Mouse (Mus musculus) embryonic facial prominence, embryonic 12.5 days (tissue): ENCODE measurements around the gene Gm21820. TPM values are rescaled to one million over a fixed set of nuclear protein-coding genes. Genes with fewer than 3 reads are reported as not detected.
"Not testable (repeated sequence)": the region's sequence is repeated elsewhere in the genome, so short reads cannot be mapped to it uniquely, and the experiment has no call there.

Experiments used
- ATAC-seq: fragments of 200-750 bp; cut with Nextera tagmentation; 2 replicates; pipeline ENCODE4 v1.8.0; 2017; ENCODE audit not compliant: insufficient number of reproducible peaks, insufficient read depth, low FRiP score, low TSS enrichment
- H3K27ac ChIP-seq: fragments of 300-500 bp; sonication (generic); 2 replicates; pipeline ENCODE4 v1.5.1; 2016; ENCODE audit warnings: mild to moderate bottlenecking
- H3K27me3 ChIP-seq: fragments of 300-500 bp; sonication (generic); 2 replicates; pipeline ENCODE4 v1.6.1; 2016; ENCODE audit warnings: mild to moderate bottlenecking, moderate library complexity
- H3K36me3 ChIP-seq: fragments of 300-500 bp; sonication (generic); 2 replicates; pipeline ENCODE4 v1.6.1; 2016; ENCODE audit warnings: mild to moderate bottlenecking
- H3K4me1 ChIP-seq: fragments of 300-500 bp; sonication (generic); 2 replicates; pipeline ENCODE4 v1.6.1; 2016
- H3K4me2 ChIP-seq: fragments of 300-500 bp; sonication (generic); replicated peaks from 2 replicates; pipeline ENCODE4 v1.6.1; 2016; ENCODE audit warnings: mild to moderate bottlenecking, moderate library complexity
- H3K4me3 ChIP-seq: fragments of 300-500 bp; sonication (generic); 2 replicates; pipeline ENCODE4 v1.5.1; 2016; ENCODE audit warnings: mild to moderate bottlenecking
- H3K9ac ChIP-seq: fragments of 300-500 bp; sonication (generic); 2 replicates; pipeline ENCODE4 v1.6.1; 2016; ENCODE audit warnings: mild to moderate bottlenecking, moderate library complexity
- H3K9me3 ChIP-seq: fragments of 300-500 bp; sonication (generic); 2 replicates; pipeline ENCODE4 v1.6.1; 2016; ENCODE audit warnings: mild to moderate bottlenecking, moderate library complexity
- WGBS: fragments of 180-500 bp; shearing (Covaris S2); methylation state at CpG from one replicate; pipeline ENCODE4 v1.1.7; 2016; 5-methylcytosine and 5-hydroxymethylcytosine counted together
- polyA plus RNA-seq: library from polyadenylated mRNA; unstranded; fragments of >200 nt; fragmentation: Nextera tagmentation; extraction: Ambion mirVana; gene quantifications from 2 replicates; pipeline ENCODE4 v1.2.1, GENCODE M21; 2016

Gm21820 gene
- polyA plus RNA-seq, result not detected in 2 replicates

DNA sequence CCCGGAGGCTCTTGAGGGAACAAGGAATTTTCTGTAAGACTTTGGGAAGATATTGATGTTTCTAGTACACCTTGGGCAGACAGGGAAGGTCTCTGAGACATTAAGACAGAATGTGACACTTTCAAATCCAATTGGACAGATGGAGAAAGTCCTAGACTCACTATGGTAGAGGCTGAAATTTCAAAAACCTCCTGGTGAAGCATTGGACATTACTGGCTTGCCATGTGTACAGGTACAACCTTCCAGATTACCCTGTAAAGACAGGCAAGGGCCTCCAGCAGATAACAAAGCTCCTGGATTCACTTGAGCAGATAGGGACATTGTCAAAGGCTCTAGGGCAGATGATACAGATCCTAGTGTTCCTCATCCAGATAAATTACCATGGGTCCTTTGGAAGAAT, at the start of gene Gm21820:
Gene Gm21820, minus strand, starts transcription at position 101 of the 400 bp plus-strand sequence.
- H3K9ac ChIP-seq, H3K27ac ChIP-seq, H3K36me3 ChIP-seq, H3K4me3 ChIP-seq, H3K9me3 ChIP-seq, ATAC-seq, H3K4me1 ChIP-seq, H3K27me3 ChIP-seq, H3K4me2 ChIP-seq: not testable (repeated sequence)
- WGBS, result 80% methylated on average over 1 of the region's 1 CpGs

Other genes starting within 250 kb of the Gm21820 start
- not detected in 2 replicates for gene Gm20918, start 205.5 kb downstream of the Gm21820 start, polyA plus RNA-seq